Mouse (Mus musculus): ENCODE data around the gene Lrrc52. TPM values are rescaled to one million over a fixed set of nuclear protein-coding genes. Genes with fewer than 3 reads are reported as not detected.

The Lrrc52 gene
- polyA plus RNA-seq, 1 experiment from 2014 or later: 0.19 TPM

- Histone ChIP-seq H3K4me2 (no peak overlapping the region), H3K36me3 (ENCODE audit: control insufficient read depth, insufficient read depth, low read length) (no peaks in the 10 kb centered on the region), H3K9me3 (ENCODE audit: control insufficient read depth, low read length) (no peaks in the 10 kb centered on the region), H3K27ac (ENCODE audit: low read depth, low read length) (no peak overlapping the region), H3K27me3 (replicated peaks; ENCODE audit: control insufficient read depth, insufficient read depth, low read length) (no peaks in the 10 kb centered on the region), H3K4me1 (replicated peaks; ENCODE audit: control insufficient read depth, insufficient read depth, low read length) (no peaks in the 10 kb centered on the region), H3K9ac (ENCODE audit: low read depth, low read length) (no peak overlapping the region), H3K4me3 (ENCODE audit: low read depth, low read length) (no peak overlapping the region)
- DNase-seq (ENCODE audit: low spot score) (no peak), ATAC-seq (replicated peaks; ENCODE audit: low FRiP score) (no peak)
- WGBS: 62% methylated on average over 3 of the region's 3 CpGs
Measured at GRCm38 (mm10) chr1:167486959-167487680, 20.5 kb upstream of the Lrrc52 start.

GRCm38 (mm10) chr1:167482863-167483262 is 16.3 kb upstream of the Lrrc52 start:
- no peak overlapping the region for H3K27ac ChIP-seq (ENCODE audit: low read depth, low read length)
- ATAC-seq (replicated peaks; ENCODE audit: low FRiP score) (no peak), DNase-seq (ENCODE audit: low spot score) (no peak)
- no peaks in the 10 kb centered on the region for H3K9me3 ChIP-seq (ENCODE audit: control insufficient read depth, low read length)
- no peak overlapping the region for H3K4me3 ChIP-seq (ENCODE audit: low read depth, low read length)
- no peak overlapping the region for H3K4me2 ChIP-seq
- WGBS: 64% methylated on average over 4 of the region's 4 CpGs
- no peaks in the 10 kb centered on the region for H3K27me3 ChIP-seq (replicated peaks; ENCODE audit: control insufficient read depth, insufficient read depth, low read length)
- H3K4me1 ChIP-seq (replicated peaks; ENCODE audit: control insufficient read depth, insufficient read depth, low read length): no peaks in the 10 kb centered on the region
- no peaks in the 10 kb centered on the region for H3K36me3 ChIP-seq (ENCODE audit: control insufficient read depth, insufficient read depth, low read length)
- H3K9ac ChIP-seq (ENCODE audit: low read depth, low read length): no peak overlapping the region

GRCm38 (mm10) chr1:167473585-167473984 is 7.0 kb upstream of the Lrrc52 start:
- no peak overlapping the region for H3K27ac ChIP-seq (ENCODE audit: low read depth, low read length)
- H3K36me3 ChIP-seq (ENCODE audit: control insufficient read depth, insufficient read depth, low read length): no peaks in the 10 kb centered on the region
- no peak overlapping the region for H3K4me2 ChIP-seq
- H3K9me3 ChIP-seq (ENCODE audit: control insufficient read depth, low read length): no peaks in the 10 kb centered on the region
- H3K4me1 ChIP-seq (replicated peaks; ENCODE audit: control insufficient read depth, insufficient read depth, low read length): no peaks in the 10 kb centered on the region
- H3K9ac ChIP-seq (ENCODE audit: low read depth, low read length): no peak overlapping the region
- no peak overlapping the region for H3K4me3 ChIP-seq (ENCODE audit: low read depth, low read length)
- whole genome bisulfite sequencing: 40% methylated on average over 4 of the region's 4 CpGs
- no peak for ATAC-seq (replicated peaks; ENCODE audit: low FRiP score)
- no peak for DNase-seq (ENCODE audit: low spot score)
- no peaks in the 10 kb centered on the region for H3K27me3 ChIP-seq (replicated peaks; ENCODE audit: control insufficient read depth, insufficient read depth, low read length)

GRCm38 (mm10) chr1:167467916-167468315 is 1.3 kb upstream of the Lrrc52 start:
- H3K4me2 ChIP-seq: no peak overlapping the region
- no peaks in the 10 kb centered on the region for H3K27me3 ChIP-seq (replicated peaks; ENCODE audit: control insufficient read depth, insufficient read depth, low read length)
- H3K4me3 ChIP-seq (ENCODE audit: low read depth, low read length): no peak overlapping the region
- DNase-seq (ENCODE audit: low spot score): no peak
- H3K9me3 ChIP-seq (ENCODE audit: control insufficient read depth, low read length): no peaks in the 10 kb centered on the region
- ATAC-seq (replicated peaks; ENCODE audit: low FRiP score): no peak
- no peaks in the 10 kb centered on the region for H3K36me3 ChIP-seq (ENCODE audit: control insufficient read depth, insufficient read depth, low read length)
- 64% methylated on average over 5 of the region's 5 CpGs for WGBS
- no peak overlapping the region for H3K9ac ChIP-seq (ENCODE audit: low read depth, low read length)
- H3K4me1 ChIP-seq (replicated peaks; ENCODE audit: control insufficient read depth, insufficient read depth, low read length): no peaks in the 10 kb centered on the region
- H3K27ac ChIP-seq (ENCODE audit: low read depth, low read length): no peak overlapping the region

- H3K27ac ChIP-seq (ENCODE audit: low read depth, low read length): no peak overlapping the region
- no peak overlapping the region for H3K9ac ChIP-seq (ENCODE audit: low read depth, low read length)
- no peak overlapping the region for H3K4me3 ChIP-seq (ENCODE audit: low read depth, low read length)
- H3K4me1 ChIP-seq (replicated peaks; ENCODE audit: control insufficient read depth, insufficient read depth, low read length): no peaks in the 10 kb centered on the region
- 77% methylated on average over 3 of the region's 3 CpGs for WGBS
- no peak for DNase-seq (ENCODE audit: low spot score)
- no peaks in the 10 kb centered on the region for H3K27me3 ChIP-seq (replicated peaks; ENCODE audit: control insufficient read depth, insufficient read depth, low read length)
- H3K4me2 ChIP-seq: no peak overlapping the region
- no peak for ATAC-seq (replicated peaks; ENCODE audit: low FRiP score)
- no peaks in the 10 kb centered on the region for H3K36me3 ChIP-seq (ENCODE audit: control insufficient read depth, insufficient read depth, low read length)
- no peaks in the 10 kb centered on the region for H3K9me3 ChIP-seq (ENCODE audit: control insufficient read depth, low read length)
Measured at GRCm38 (mm10) chr1:167457311-167457710, 9.3 kb downstream of the Lrrc52 start.

DNA sequence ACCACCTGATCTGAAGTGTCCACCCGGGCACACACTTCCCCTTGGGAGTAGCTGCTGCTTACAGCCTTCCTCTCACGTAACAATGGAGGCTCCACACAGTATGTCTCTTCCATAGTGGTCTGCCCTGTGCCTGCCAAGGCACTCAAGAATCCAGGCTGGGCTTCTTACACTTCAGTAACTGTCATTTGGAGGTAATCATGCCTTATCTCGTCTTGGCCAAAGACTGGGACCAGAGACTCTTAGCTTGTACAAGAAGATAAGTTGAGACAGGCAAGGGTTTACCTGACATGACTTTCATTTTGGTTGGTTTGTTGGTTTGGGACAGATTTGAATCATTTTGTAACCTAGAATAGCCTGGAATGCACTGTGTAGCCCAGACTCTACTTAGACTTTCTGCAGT is 13.5 kb downstream of the Lrrc52 start:
- ATAC-seq (replicated peaks; ENCODE audit: low FRiP score) (no peak; the same call in 1 of the 2 replicates), DNase-seq (ENCODE audit: low spot score) (no peak)
- Histone ChIP-seq H3K4me1 (replicated peaks; ENCODE audit: control insufficient read depth, insufficient read depth, low read length) (no peaks in the 10 kb centered on the region), H3K9me3 (ENCODE audit: control insufficient read depth, low read length) (no peaks in the 10 kb centered on the region), H3K36me3 (ENCODE audit: control insufficient read depth, insufficient read depth, low read length) (no peaks in the 10 kb centered on the region), H3K27me3 (replicated peaks; ENCODE audit: control insufficient read depth, insufficient read depth, low read length) (no peaks in the 10 kb centered on the region), H3K4me3 (ENCODE audit: low read depth, low read length) (no peak overlapping the region), H3K4me2 (no peak overlapping the region), H3K27ac (ENCODE audit: low read depth, low read length) (no peak overlapping the region), H3K9ac (ENCODE audit: low read depth, low read length) (no peak overlapping the region)
- 61% methylated on average over 3 of the region's 3 CpGs for whole genome bisulfite sequencing

DNA sequence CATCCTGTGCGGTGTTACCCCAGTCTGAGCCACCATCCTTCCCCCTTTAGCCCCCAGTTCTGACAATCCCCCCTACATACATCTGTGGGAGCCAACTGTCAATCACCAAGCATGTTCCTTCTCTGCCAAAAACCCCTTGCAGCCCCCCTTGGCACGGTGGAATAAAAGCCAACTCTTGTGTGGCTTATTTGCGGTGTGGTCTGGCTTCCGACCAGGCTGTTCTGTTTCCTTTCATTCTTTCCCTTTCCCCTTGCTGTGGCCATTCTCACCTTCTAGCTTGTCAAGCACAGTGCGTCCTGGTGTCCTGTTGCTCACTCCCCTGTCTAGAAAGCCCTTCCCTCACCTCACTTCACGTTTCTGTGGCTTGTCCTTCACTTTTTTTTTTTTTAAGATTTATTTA is 14.1 kb downstream of the Lrrc52 start:
- Histone ChIP-seq H3K27ac (ENCODE audit: low read depth, low read length) (no peak overlapping the region), H3K9me3 (ENCODE audit: control insufficient read depth, low read length) (no peaks in the 10 kb centered on the region), H3K4me3 (ENCODE audit: low read depth, low read length) (no peak overlapping the region), H3K36me3 (ENCODE audit: control insufficient read depth, insufficient read depth, low read length) (no peaks in the 10 kb centered on the region), H3K4me1 (replicated peaks; ENCODE audit: control insufficient read depth, insufficient read depth, low read length) (no peaks in the 10 kb centered on the region), H3K9ac (ENCODE audit: low read depth, low read length) (no peak overlapping the region), H3K27me3 (replicated peaks; ENCODE audit: control insufficient read depth, insufficient read depth, low read length) (no peaks in the 10 kb centered on the region), H3K4me2 (no peak overlapping the region)
- ATAC-seq (replicated peaks; ENCODE audit: low FRiP score): no peak
- DNase-seq (ENCODE audit: low spot score): no peak
- WGBS: 63% methylated on average over 6 of the region's 6 CpGs

GRCm38 (mm10) chr1:167448598-167448997 is 18.0 kb downstream of the Lrrc52 start:
- H3K4me2 ChIP-seq: no peak overlapping the region
- H3K36me3 ChIP-seq (ENCODE audit: control insufficient read depth, insufficient read depth, low read length): no peaks in the 10 kb centered on the region
- peaks cover 7% of the 10 kb centered on the region; the same call in 1 of the 2 replicates for H3K4me1 ChIP-seq (replicated peaks; ENCODE audit: control insufficient read depth, insufficient read depth, low read length)
- no peak overlapping the region for H3K4me3 ChIP-seq (ENCODE audit: low read depth, low read length)
- H3K9me3 ChIP-seq (ENCODE audit: control insufficient read depth, low read length): no peaks in the 10 kb centered on the region
- no peak for ATAC-seq (replicated peaks; ENCODE audit: low FRiP score)
- no peak overlapping the region for H3K9ac ChIP-seq (ENCODE audit: low read depth, low read length)
- 32% methylated on average over 7 of the region's 7 CpGs for WGBS
- H3K27me3 ChIP-seq (replicated peaks; ENCODE audit: control insufficient read depth, insufficient read depth, low read length): no peaks in the 10 kb centered on the region
- no peak overlapping the region for H3K27ac ChIP-seq (ENCODE audit: low read depth, low read length)
- DNase-seq (ENCODE audit: low spot score): no peak

GRCm38 (mm10) chr1:167448088-167448487 is 18.5 kb downstream of the Lrrc52 start:
- Histone ChIP-seq H3K9me3 (ENCODE audit: control insufficient read depth, low read length) (no peaks in the 10 kb centered on the region), H3K27ac (ENCODE audit: low read depth, low read length) (no peak overlapping the region), H3K4me3 (ENCODE audit: low read depth, low read length) (no peak overlapping the region), H3K27me3 (replicated peaks; ENCODE audit: control insufficient read depth, insufficient read depth, low read length) (no peaks in the 10 kb centered on the region), H3K36me3 (ENCODE audit: control insufficient read depth, insufficient read depth, low read length) (no peaks in the 10 kb centered on the region), H3K4me2 (no peak overlapping the region), H3K4me1 (replicated peaks; ENCODE audit: control insufficient read depth, insufficient read depth, low read length) (peaks cover 7% of the 10 kb centered on the region; the same call in 1 of the 2 replicates), H3K9ac (ENCODE audit: low read depth, low read length) (no peak overlapping the region)
- 62% methylated on average over 6 of the region's 6 CpGs for WGBS
- DNase-seq (ENCODE audit: low spot score) (no peak), ATAC-seq (replicated peaks; ENCODE audit: low FRiP score) (no peak)

All from liver, embryonic 11.5 days (tissue).